Mouse (Mus musculus) olfactory bulb, adult 2 months (tissue): ENCODE results near the gene Ncf1. TPM values are rescaled to one million over a fixed set of nuclear protein-coding genes. Genes with fewer than 3 reads are reported as not detected.

Experiments used
- H3K27ac ChIP-seq: fragments of 200-500 bp; 2 replicates; pipeline ENCODE4 v1.5.1; 2012; ENCODE audit warnings: low read depth, low read length; ENCODE audit not compliant: insufficient read depth
- H3K4me1 ChIP-seq: fragments of 200-500 bp; 2 replicates; pipeline ENCODE4 v1.6.1; 2012; ENCODE audit warnings: low read length; ENCODE audit not compliant: control insufficient read depth, insufficient read depth
- H3K4me3 ChIP-seq: fragments of 200-500 bp; 2 replicates; pipeline ENCODE4 v1.5.1; 2012; ENCODE audit warnings: mild to moderate bottlenecking, low read depth, low read length, moderate library complexity; ENCODE audit not compliant: insufficient read depth
- CTCF ChIP-seq: fragments of 200-500 bp; IDR thresholded peaks from 2 replicates; pipeline ENCODE4 v1.5.1; 2012; ENCODE audit warnings: low read depth, mild to moderate bottlenecking, low read length, moderate library complexity; ENCODE audit not compliant: insufficient read depth
- POLR2A ChIP-seq: fragments of 200-500 bp; IDR thresholded peaks from 2 replicates; pipeline ENCODE4 v1.6.1; 2012; ENCODE audit warnings: mild to moderate bottlenecking, low read depth, low read length, moderate library complexity; ENCODE audit not compliant: insufficient read depth
- WGBS: fragments of 180-500 bp; shearing (Covaris S2); methylation state at CpG from one replicate; pipeline ENCODE4 v1.1.7; 2018; 5-methylcytosine and 5-hydroxymethylcytosine counted together
- polyA plus RNA-seq: library from polyadenylated mRNA; stranded (reverse); fragments of >200 nt; gene quantifications from 2 replicates; pipeline ENCODE4 v1.2.4, GENCODE M21; 2012; ENCODE audit warnings: low replicate concordance; ENCODE audit not compliant: missing spikeins, insufficient read depth, insufficient read length

Gene Ncf1
- polyA plus RNA-seq, 1 experiment, result not detected

DNA sequence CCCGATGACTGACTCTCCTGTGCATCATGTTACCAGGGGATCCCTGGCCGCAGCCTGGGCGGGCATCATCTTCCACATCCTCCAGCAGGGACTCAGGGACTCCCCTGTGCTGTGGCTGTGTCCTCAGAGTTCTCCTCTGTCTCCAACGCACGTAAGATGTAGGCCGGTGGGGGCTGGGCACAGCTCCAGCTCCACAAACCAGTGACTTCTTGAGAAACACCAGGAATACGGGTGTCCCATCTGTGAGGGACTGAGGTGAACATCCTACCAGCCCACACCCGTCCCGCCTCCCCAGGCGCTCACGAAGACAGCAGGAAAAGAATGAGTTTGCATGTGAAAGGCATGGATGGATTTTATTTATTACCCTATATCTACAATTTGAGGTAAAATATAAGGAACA lies 8.1 kb upstream of the Ncf1 start:
- TF ChIP-seq CTCF (no peak), POLR2A (0 out of 2 replicates have a peak, but pooled peaks have one; percentile 25)

DNA sequence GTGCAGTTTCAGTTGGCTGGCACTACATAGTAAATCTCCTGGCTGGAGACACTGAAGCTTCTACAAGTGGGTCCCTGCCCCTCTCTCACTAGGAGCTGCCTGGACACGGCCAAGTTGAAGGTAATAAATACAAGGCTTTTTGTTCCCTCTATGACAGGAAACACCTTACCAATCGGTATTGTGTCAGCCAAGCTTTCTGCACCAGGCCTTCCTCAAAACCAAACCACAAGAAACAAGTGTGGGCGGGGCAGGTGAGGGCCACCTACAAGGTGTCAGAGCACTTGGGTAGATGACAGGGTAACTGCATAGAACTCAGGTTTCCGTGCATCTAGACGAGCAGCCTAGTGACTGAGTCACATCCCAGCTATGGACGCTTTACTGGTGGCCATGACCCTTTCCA lies 7.4 kb upstream of the Ncf1 start:
- WGBS, result 77% methylated on average over 6 of the region's 6 CpGs
- TF ChIP-seq CTCF, result no peak
- TF ChIP-seq POLR2A, result no peak
- H3K4me1 ChIP-seq, result peaks cover 65% of the 10 kb centered on the region
- H3K27ac ChIP-seq, result no peak overlapping the region
- no peak overlapping the region for H3K4me3 ChIP-seq

More for the DNA sequence above, 8.1 kb upstream of the Ncf1 start:
- H3K4me1 ChIP-seq, result peaks cover 68% of the 10 kb centered on the region
- no peak overlapping the region for H3K27ac ChIP-seq
- no peak overlapping the region for H3K4me3 ChIP-seq
- 73% methylated on average over 11 of the region's 11 CpGs for WGBS

GRCm38 (mm10) chr5:134236241-134236640 lies 6.8 kb upstream of the Ncf1 start:
- Histone ChIP-seq H3K4me3 (no peak overlapping the region), H3K27ac (no peak overlapping the region; the same call in 1 of the 2 replicates), H3K4me1 (peaks cover 60% of the 10 kb centered on the region)
- TF ChIP-seq POLR2A (no peak), CTCF (no peak)
- 83% methylated on average over 3 of the region's 3 CpGs for WGBS

DNA sequence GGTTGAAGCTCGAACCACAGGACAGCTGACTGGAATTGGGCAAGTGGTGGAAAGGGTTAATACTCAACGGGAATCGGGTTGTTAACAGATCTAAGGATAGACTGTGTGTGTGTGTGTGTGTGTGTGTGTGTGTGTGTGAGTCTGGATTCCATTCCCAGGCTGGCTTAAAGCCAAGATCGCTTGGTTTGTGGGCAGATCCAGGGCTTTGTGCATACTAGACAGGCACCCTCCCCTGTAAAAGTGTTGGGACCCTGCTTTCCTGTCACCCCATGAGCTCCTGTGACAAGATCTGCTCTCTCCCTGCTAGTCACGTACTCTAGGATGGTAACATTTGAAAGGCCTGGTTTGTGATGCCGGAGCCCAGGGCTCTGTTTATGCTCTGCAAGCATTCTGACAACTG lies 5.7 kb upstream of the Ncf1 start:
- H3K4me1 ChIP-seq, result peaks cover 53% of the 10 kb centered on the region
- H3K4me3 ChIP-seq, result no peak overlapping the region
- 13% methylated on average over 6 of the region's 6 CpGs for WGBS
- TF ChIP-seq CTCF (no peak), POLR2A (no peak)
- no peak overlapping the region for H3K27ac ChIP-seq

DNA sequence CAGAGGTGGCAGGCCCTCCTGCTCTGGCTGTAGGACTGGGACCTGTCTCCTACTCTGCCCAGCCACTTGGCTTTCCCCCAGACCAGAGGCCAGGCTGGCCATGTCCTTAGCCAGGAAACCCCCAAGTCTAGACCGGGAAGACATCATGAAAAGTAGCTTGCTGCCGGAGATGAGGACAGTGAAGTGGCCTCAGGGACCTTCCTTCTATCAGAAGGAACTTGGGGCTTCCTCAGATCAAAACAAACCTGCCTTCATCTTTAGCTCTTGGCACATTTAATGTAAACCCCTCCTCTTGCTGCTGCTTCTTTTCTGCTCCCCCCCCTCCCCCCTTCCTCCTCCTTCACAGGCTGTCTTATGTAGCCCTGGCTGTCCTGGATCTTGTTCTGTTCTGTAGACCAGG lies 4.8 kb upstream of the Ncf1 start:
- no peak for TF ChIP-seq CTCF
- TF ChIP-seq POLR2A, result no peak
- WGBS, result 74% methylated on average over 2 of the region's 2 CpGs

DNA sequence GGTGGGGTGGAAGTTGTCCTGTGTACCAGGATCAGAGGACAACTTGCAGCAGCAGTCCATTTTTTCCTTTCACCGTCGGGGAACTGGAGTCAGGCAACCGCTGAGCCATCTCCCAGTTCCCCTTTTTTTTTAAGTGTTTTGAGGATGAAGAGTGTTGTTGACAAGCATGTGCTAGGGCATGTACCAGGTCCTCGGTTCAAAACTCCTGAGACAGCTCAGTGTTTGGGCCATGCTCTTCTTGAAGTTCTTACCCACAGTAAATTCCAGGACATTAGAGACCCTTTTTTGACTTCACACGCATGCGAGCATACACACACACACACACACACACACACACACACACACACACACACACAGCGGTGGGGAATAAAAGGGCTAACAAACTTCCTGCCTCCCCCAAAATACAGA lies 3.8 kb upstream of the Ncf1 start:
- H3K4me3 ChIP-seq, result no peak overlapping the region
- no peak overlapping the region for H3K27ac ChIP-seq
- H3K4me1 ChIP-seq, result peaks cover 50% of the 10 kb centered on the region
- 53% methylated on average over 7 of the region's 7 CpGs for WGBS
- TF ChIP-seq CTCF (no peak), POLR2A (no peak)

More for the DNA sequence above, 4.8 kb upstream of the Ncf1 start:
- Histone ChIP-seq H3K4me3 (no peak overlapping the region), H3K27ac (no peak overlapping the region; the same call in 1 of the 2 replicates), H3K4me1 (peaks cover 53% of the 10 kb centered on the region)

DNA sequence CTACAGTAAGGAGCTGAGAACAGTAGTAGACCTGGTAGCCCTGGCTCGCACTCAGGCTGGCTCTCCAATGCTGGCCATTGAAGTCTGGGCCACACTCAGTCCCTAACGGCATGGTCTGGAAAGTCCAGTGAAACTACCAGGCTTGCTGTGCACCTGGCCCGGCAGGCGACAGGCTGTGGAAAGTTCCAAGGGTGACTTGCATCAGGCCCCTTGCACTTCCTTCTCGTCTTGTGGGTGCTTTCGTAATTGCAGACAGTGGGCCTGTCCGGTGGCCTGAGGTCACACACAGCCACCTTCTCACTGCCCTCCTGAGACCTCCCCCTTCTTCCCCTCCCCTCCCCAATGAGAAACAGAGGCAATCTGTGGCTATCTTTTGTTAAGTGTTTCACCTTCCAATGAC lies 3.1 kb upstream of the Ncf1 start:
- H3K4me3 ChIP-seq, result no peak overlapping the region
- no peak overlapping the region for H3K27ac ChIP-seq
- WGBS, result 74% methylated on average over 7 of the region's 7 CpGs
- TF ChIP-seq CTCF, result no peak
- H3K4me1 ChIP-seq, result peaks cover 49% of the 10 kb centered on the region

DNA sequence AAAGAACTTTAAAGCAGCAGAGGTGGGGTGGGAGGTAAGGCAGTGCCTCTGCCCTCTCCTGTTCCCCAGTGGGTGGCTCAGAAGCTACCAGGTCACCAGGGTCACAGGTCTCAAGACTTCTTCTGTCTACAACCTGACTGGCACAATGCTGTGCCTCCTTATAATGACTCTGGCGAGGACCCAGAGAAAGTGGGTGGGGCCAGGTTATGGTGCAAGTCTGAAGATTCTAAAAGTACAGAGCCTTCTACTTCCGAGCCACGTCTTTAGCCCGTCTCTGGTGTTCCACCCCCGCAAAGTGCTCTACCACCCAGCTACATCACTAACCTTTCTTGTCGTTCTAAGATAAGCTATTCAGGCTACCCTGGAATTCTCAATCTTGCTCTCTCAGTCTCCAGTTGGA lies 2.7 kb upstream of the Ncf1 start:
- 47% methylated on average over 6 of the region's 6 CpGs for WGBS
- TF ChIP-seq POLR2A (no peak), CTCF (no peak)
- Histone ChIP-seq H3K4me1 (peaks cover 44% of the 10 kb centered on the region), H3K27ac (no peak overlapping the region), H3K4me3 (no peak overlapping the region)

DNA sequence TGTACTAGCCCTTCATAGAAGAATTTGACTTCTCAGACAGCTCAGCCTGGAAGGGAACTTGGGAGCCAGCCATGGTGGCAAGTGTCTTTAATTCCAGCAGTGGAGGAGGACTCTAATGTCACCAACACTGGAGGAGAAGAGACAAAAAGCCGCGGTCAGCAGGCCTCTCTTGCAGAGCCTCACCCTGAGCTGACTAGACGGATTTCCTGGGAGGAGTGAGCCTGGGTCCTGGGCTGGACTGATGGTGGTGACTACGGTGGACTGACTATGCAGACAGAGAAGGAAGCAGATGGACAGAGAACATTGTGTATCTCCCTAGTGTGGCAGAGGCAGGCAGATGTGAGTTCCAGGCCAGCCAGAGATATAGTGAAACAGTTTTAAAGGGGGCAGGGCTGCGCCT lies 2.0 kb upstream of the Ncf1 start:
- H3K27ac ChIP-seq, result no peak overlapping the region
- no peak overlapping the region for H3K4me3 ChIP-seq
- TF ChIP-seq CTCF (no peak), POLR2A (no peak)
- peaks cover 40% of the 10 kb centered on the region for H3K4me1 ChIP-seq
- 78% methylated on average over 5 of the region's 5 CpGs for WGBS

DNA sequence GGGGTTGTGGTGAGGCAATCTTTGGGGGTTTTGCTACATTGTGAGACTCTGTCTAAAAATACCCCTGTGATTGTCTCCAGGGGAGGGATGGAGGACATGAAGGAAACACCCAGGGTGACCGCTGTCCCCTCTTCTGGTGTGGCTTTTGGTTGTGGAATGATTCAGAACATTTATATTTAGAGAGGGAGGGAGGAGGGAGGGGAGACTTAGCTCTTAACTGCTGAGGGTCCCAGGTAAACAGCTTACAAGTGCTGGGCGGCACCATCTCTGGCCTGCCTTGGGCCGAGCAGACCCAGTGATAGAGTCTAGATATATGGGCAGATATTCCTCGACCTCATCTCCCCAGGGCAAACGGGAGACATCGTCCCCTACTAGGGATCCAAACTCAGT lies 1.2 kb downstream of the Ncf1 start:
- H3K4me3 ChIP-seq, result no peak overlapping the region
- TF ChIP-seq CTCF (no peak; the same call in 1 of the 2 replicates), POLR2A (no peak)
- H3K4me1 ChIP-seq, result peaks cover 13% of the 10 kb centered on the region
- 84% methylated on average over 6 of the region's 6 CpGs for WGBS
- H3K27ac ChIP-seq, result no peak overlapping the region
